In genomic region chr8:46846893-46847292, GRCm38 (mm10) we compare ENCODE assay signal across 14 mouse cellular contexts.
"Had no signal": no experiment of that assay in that cellular context is flagged by ENCODE, and none has a peak within 500 bp of the region (broad histone marks: within the 10 kb centered on the region; RNA-seq: fewer than 3 reads in every experiment).

No protein-coding gene starts in this region.

- DNase-seq: lung, adult 18-20 months; lung, postnatal 10 days; lung, postnatal 4 days; midbrain, embryonic 14.5 days; right cerebral cortex, postnatal 14 days; thymus, adult 18-20 months; thymus, postnatal 14 days; thymus, postnatal 36 days had no signal

- H3K9me3 ChIP-seq: liver, embryonic 12.5 days; lung, embryonic 15.5 days; megakaryocyte, embryonic 14.5 days; midbrain, embryonic 12.5 days; neural tube, embryonic 12.5 days had no signal

- H3K27ac ChIP-seq: liver, embryonic 12.5 days; liver, embryonic 14.5 days; lung, embryonic 15.5 days; midbrain, embryonic 12.5 days; neural tube, embryonic 12.5 days had no signal

- H3K9ac ChIP-seq: liver, embryonic 12.5 days; liver, embryonic 14.5 days; lung, embryonic 15.5 days; midbrain, embryonic 12.5 days; neural tube, embryonic 12.5 days had no signal

- H3K27me3 ChIP-seq: liver, embryonic 12.5 days; lung, embryonic 15.5 days; megakaryocyte, embryonic 14.5 days; midbrain, embryonic 12.5 days; neural tube, embryonic 12.5 days had no signal

- ATAC-seq: liver, embryonic 12.5 days had no signal

- H3K4me1 ChIP-seq: midbrain, embryonic 12.5 days had no signal

- H3K4me2 ChIP-seq: liver, embryonic 12.5 days; lung, embryonic 15.5 days; midbrain, embryonic 12.5 days; neural tube, embryonic 12.5 days had no signal

- H3K4me3 ChIP-seq: liver, embryonic 12.5 days; lung, embryonic 15.5 days; megakaryocyte, embryonic 14.5 days; midbrain, embryonic 12.5 days; neural tube, embryonic 12.5 days had no signal
